Mouse (Mus musculus) embryonic facial prominence, embryonic 10.5 days (tissue): ENCODE results near the gene Vmn1r71. TPM values are rescaled to one million over a fixed set of nuclear protein-coding genes. Genes with fewer than 3 reads are reported as not detected.
"Not testable (repeated sequence)": the region's sequence is repeated elsewhere in the genome, so short reads cannot be mapped to it uniquely, and the experiment has no call there.

Experiments used
- DNase-seq: peaks from one replicate; pipeline ENCODE4 v3.0.0-alpha.2; 2017; ENCODE audit warnings: low spot score
- H3K27ac ChIP-seq: fragments of 300-500 bp; sonication (generic); replicated peaks from 2 replicates; pipeline ENCODE4 v1.5.1; 2016; ENCODE audit warnings: mild to moderate bottlenecking
- H3K27me3 ChIP-seq: fragments of 300-500 bp; sonication (generic); replicated peaks from 2 replicates; pipeline ENCODE4 v1.6.1; 2016; ENCODE audit warnings: low read depth, mild to moderate bottlenecking; ENCODE audit not compliant: poor library complexity, severe bottlenecking
- H3K36me3 ChIP-seq: fragments of 300-500 bp; sonication (generic); replicated peaks from 2 replicates; pipeline ENCODE4 v1.6.1; 2016; ENCODE audit warnings: mild to moderate bottlenecking, moderate library complexity
- H3K4me1 ChIP-seq: fragments of 300-500 bp; sonication (generic); 2 replicates; pipeline ENCODE4 v1.6.1; 2016
- H3K4me3 ChIP-seq: fragments of 300-500 bp; sonication (generic); 2 replicates; pipeline ENCODE4 v1.5.1; 2016; ENCODE audit warnings: mild to moderate bottlenecking, moderate library complexity
- H3K9me3 ChIP-seq: fragments of 300-500 bp; sonication (generic); 2 replicates; pipeline ENCODE4 v1.6.1; 2016; ENCODE audit warnings: mild to moderate bottlenecking
- polyA plus RNA-seq: library from polyadenylated mRNA; unstranded; fragments of >200 nt; fragmentation: Nextera tagmentation; extraction: Ambion mirVana; gene quantifications from 2 replicates; pipeline ENCODE4 v1.2.1, GENCODE M21; 2016

Gene Vmn1r71
- polyA plus RNA-seq, result not detected in 2 replicates

- Histone ChIP-seq H3K4me3 (no peak within 1 kb of the TSS), H3K4me1 (no peaks in the 10 kb centered on the region), H3K27me3 (no peaks in the 10 kb centered on the region), H3K27ac (no peak within 1 kb of the TSS), H3K36me3 (no peaks in the 10 kb centered on the region), H3K9me3 (peaks cover 36% of the 10 kb centered on the region)
- no peak for DNase-seq
Measured at GRCm38 (mm10) chr7:10754264-10754663, at the start of gene Vmn1r71. Gene Vmn1r71, minus strand, starts transcription at chr7:10754364.

GRCm38 (mm10) chr7:10757551-10757950, 3.4 kb upstream of the Vmn1r71 start:
- not testable (repeated sequence) for H3K27ac ChIP-seq, H3K27me3 ChIP-seq, H3K4me1 ChIP-seq, DNase-seq, H3K4me3 ChIP-seq, H3K36me3 ChIP-seq
- peaks cover 43% of the 10 kb centered on the region for H3K9me3 ChIP-seq

Other genes with a start within 250 kb of the Vmn1r71 start
- gene Vmn1r68, start 195.9 kb downstream of the Vmn1r71 start, polyA plus RNA-seq, result not detected in 2 replicates
- gene Vmn1r69, start 140.7 kb downstream of the Vmn1r71 start, polyA plus RNA-seq, result not detected in 2 replicates
- gene Vmn1r70, start 122.8 kb downstream of the Vmn1r71 start, polyA plus RNA-seq, result not detected in 2 replicates
- gene Nlrp4b, start 66.6 kb downstream of the Vmn1r71 start, polyA plus RNA-seq, result not detected in 2 replicates
- not detected in 2 replicates for gene Zscan4b, start 150.7 kb upstream of the Vmn1r71 start, polyA plus RNA-seq